Mouse (Mus musculus) midbrain, embryonic 13.5 days (tissue): ENCODE measurements around the gene Pam. TPM values are rescaled to one million over a fixed set of nuclear protein-coding genes. Genes with fewer than 3 reads are reported as not detected.

Experiments
- ATAC-seq: fragments of 200-750 bp; cut with Nextera tagmentation; 2 replicates; pipeline ENCODE4 v1.8.0; 2017; ENCODE audit warnings: mild to moderate bottlenecking, moderate TSS enrichment, moderate library complexity
- H3K27ac ChIP-seq: fragments of 300-500 bp; sonication (generic); 2 replicates; pipeline ENCODE4 v1.5.1; 2015; ENCODE audit warnings: inconsistent platforms, mild to moderate bottlenecking, moderate library complexity
- H3K27me3 ChIP-seq: fragments of 300-500 bp; sonication (generic); 2 replicates; pipeline ENCODE4 v1.6.1; 2015; ENCODE audit warnings: mild to moderate bottlenecking, inconsistent platforms
- H3K36me3 ChIP-seq: fragments of 300-500 bp; sonication (generic); 2 replicates; pipeline ENCODE4 v1.6.1; 2015; ENCODE audit warnings: mild to moderate bottlenecking, inconsistent platforms
- H3K4me1 ChIP-seq: fragments of 300-500 bp; sonication (generic); replicated peaks from 2 replicates; pipeline ENCODE4 v1.6.1; 2015; ENCODE audit warnings: inconsistent platforms
- H3K4me2 ChIP-seq: fragments of 300-500 bp; sonication (generic); replicated peaks from 2 replicates; pipeline ENCODE4 v1.6.1; 2015; ENCODE audit warnings: moderate library complexity, mild to moderate bottlenecking, inconsistent platforms
- H3K4me3 ChIP-seq: fragments of 300-500 bp; sonication (generic); replicated peaks from 2 replicates; pipeline ENCODE4 v1.5.1; 2015; ENCODE audit warnings: mild to moderate bottlenecking, inconsistent platforms
- H3K9ac ChIP-seq: fragments of 300-500 bp; sonication (generic); replicated peaks from 2 replicates; pipeline ENCODE4 v1.6.1; 2015; ENCODE audit warnings: mild to moderate bottlenecking, inconsistent platforms
- H3K9me3 ChIP-seq: fragments of 300-500 bp; sonication (generic); 2 replicates; pipeline ENCODE4 v1.6.1; 2016; ENCODE audit warnings: mild to moderate bottlenecking, inconsistent platforms
- WGBS: fragments of 180-500 bp; shearing (Covaris S2); methylation state at CpG from one replicate; pipeline ENCODE4 v1.1.7; 2015; 5-methylcytosine and 5-hydroxymethylcytosine counted together
- polyA plus RNA-seq: library from polyadenylated mRNA; unstranded; fragments of >200 nt; fragmentation: Nextera tagmentation; extraction: Ambion mirVana; gene quantifications from 2 replicates; pipeline ENCODE4 v1.2.1, GENCODE M21; 2015

The Pam gene
- polyA plus RNA-seq, 1 experiment from 2014 or later: 37.6 TPM

DNA sequence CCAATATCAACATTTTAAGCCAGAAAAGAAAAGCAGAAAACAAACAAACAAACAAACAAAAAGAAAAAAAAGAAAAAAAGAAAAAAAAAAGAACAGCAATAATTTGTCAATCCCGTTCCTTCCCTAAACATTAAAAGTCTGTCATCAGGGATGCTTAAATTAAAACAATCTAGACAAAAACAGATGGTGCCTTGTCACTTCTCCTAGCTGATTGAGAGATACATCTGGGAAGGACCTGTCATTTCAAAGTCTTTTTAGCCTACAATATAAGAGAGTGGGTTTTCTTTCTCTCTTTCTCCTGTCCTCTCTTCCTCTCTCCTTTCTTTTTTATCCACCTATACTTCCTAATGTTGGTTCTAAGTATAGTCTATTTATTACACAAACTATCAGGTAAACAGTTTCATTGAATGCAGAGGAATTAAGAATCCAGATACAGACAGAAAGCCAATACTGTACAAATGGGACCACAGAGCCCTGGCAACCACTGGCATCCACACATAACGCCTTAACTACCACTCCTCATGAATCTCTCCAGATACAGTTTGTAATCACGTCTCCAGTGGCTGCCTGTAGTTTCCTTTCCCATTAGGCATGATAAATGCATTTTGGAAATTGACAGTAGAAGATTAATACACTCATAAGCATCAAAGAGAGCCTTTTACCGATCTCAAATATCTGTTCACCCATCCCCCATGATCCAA is 151.4 kb downstream of the Pam start:
- ATAC-seq: no peak; the same call in 1 of the 2 replicates
- WGBS: 67% methylated on average over 4 of the region's 4 CpGs
- Histone ChIP-seq H3K4me1 (peaks cover 10% of the 10 kb centered on the region), H3K9ac (no peak overlapping the region), H3K4me3 (no peak overlapping the region), H3K27me3 (no peaks in the 10 kb centered on the region), H3K27ac (no peak overlapping the region), H3K36me3 (no peaks in the 10 kb centered on the region), H3K9me3 (no peaks in the 10 kb centered on the region), H3K4me2 (no peak overlapping the region)

DNA sequence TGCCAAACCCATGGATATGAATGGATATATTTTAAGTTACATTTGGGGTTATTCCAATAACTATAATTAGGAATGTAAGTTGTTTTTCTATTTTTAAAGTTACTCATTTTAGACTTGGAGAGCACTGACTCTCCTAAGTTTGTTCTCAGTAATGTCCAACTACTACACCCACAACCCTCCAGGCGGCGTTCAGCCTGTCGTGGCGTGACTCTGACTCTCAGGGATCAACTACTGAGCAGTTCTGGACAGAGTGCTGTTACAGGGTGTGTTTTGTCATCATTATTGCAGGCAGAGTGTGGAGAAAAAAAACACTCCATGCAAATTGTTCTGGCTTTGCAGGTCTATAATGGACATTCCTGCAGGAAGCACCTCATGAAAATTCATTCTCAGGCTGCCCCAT is 152.0 kb downstream of the Pam start:
- Histone ChIP-seq H3K4me1 (peaks cover 13% of the 10 kb centered on the region), H3K9me3 (no peaks in the 10 kb centered on the region), H3K9ac (no peak overlapping the region), H3K4me3 (no peak overlapping the region), H3K27me3 (no peaks in the 10 kb centered on the region), H3K27ac (no peak overlapping the region), H3K4me2 (no peak overlapping the region), H3K36me3 (no peaks in the 10 kb centered on the region)
- no peak for ATAC-seq
- WGBS: 58% methylated on average over 4 of the region's 4 CpGs

DNA sequence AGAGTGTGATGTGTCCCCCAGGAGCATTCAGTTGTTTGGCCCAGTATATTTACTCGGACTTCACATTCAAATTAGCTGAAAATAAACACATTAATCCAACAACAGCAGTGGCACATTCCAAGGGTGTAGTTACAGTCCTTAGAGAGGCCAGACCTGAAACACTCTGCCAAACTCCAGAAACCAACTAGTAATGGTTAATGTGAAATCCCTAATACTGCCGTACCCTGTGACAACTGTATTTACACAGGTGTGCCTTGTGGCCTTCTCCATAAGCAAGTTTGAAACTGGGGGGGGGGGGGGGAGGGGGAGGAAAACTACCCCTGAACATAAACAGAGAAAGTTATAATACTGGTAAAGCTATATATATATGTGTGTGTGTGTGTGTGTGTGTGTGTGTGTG is 152.5 kb downstream of the Pam start:
- H3K27ac ChIP-seq: no peak overlapping the region
- no peak overlapping the region for H3K4me3 ChIP-seq
- no peaks in the 10 kb centered on the region for H3K27me3 ChIP-seq
- H3K9ac ChIP-seq: no peak overlapping the region
- peaks cover 17% of the 10 kb centered on the region for H3K4me1 ChIP-seq
- H3K9me3 ChIP-seq: no peaks in the 10 kb centered on the region
- H3K4me2 ChIP-seq: no peak overlapping the region
- ATAC-seq: no peak
- 86% methylated on average over 2 of the region's 2 CpGs for WGBS
- no peaks in the 10 kb centered on the region for H3K36me3 ChIP-seq

DNA sequence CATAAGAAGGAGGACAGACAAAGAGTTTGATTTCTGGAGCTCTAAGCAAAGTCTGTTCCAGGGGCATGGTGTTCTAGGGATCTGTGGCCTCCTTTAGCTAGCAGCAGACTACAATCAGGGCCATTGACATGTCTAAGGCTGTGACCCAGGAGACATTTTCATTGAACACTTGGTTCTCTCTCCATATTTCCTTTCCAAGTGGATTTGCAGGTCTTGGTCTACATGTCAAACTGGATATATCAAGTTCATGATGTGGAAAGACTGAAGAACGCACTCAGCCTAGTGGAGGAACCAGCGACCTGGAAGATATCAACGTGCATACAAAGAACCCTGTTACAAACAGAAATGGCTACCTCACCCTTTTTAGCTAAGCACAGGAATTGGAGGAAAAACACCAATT is 156.9 kb downstream of the Pam start:
- no peak overlapping the region for H3K9ac ChIP-seq
- ATAC-seq: 0 out of 2 replicates have a peak, but pooled peaks have one; percentile 10
- 85% methylated on average over 3 of the region's 3 CpGs for WGBS
- H3K4me3 ChIP-seq: no peak overlapping the region
- H3K27me3 ChIP-seq: no peaks in the 10 kb centered on the region
- no peaks in the 10 kb centered on the region for H3K9me3 ChIP-seq
- H3K4me1 ChIP-seq: peaks cover 15% of the 10 kb centered on the region
- no peak overlapping the region for H3K4me2 ChIP-seq
- H3K36me3 ChIP-seq: no peaks in the 10 kb centered on the region
- H3K27ac ChIP-seq: no peak overlapping the region

DNA sequence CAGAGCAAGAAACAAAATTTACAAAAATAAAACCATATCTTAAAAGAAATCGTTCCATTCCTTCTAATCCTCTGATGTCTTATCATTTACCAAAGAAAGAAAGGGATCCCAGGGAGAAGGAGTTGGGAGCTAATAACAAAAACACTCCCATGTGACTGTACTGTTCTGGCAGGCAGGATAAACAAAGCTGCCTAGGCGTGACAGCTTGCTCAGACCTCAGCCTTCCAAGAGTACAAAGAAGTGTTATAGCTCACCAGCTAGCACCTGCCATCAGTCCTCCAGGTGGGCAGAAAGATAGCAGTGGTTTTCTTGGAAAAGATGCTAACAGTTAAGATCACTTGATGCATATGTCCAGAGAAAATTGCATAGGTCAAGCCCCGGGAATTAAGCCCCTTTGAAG is 157.4 kb downstream of the Pam start:
- Histone ChIP-seq H3K27me3 (no peaks in the 10 kb centered on the region), H3K36me3 (no peaks in the 10 kb centered on the region), H3K4me3 (no peak overlapping the region), H3K9me3 (no peaks in the 10 kb centered on the region), H3K4me1 (peaks cover 12% of the 10 kb centered on the region), H3K4me2 (no peak overlapping the region), H3K27ac (no peak overlapping the region; the same call in 1 of the 2 replicates), H3K9ac (no peak overlapping the region)
- ATAC-seq: 0 out of 2 replicates have a peak, but pooled peaks have one; percentile 55
- WGBS: 38% methylated on average over 3 of the region's 3 CpGs

DNA sequence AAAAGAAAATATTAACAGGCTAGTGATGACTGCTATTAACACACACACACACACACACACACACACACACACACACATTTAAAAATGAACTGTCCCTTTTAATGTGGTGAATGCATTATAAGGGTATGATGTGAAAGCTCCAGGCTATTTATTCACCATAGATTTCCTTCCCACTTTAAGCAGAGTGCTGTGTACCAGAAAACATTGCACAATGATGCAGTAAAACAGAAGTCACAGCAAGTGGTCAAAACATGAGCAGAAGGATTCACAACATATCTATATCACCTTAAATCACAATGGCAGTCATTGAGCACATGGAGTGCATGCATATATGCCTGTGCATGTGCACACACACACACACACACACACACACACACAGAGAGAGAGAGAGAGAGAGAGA is 160.5 kb downstream of the Pam start:
- no peak for ATAC-seq
- H3K9ac ChIP-seq: no peak overlapping the region
- no peak overlapping the region for H3K4me3 ChIP-seq
- no peaks in the 10 kb centered on the region for H3K9me3 ChIP-seq
- peaks cover 23% of the 10 kb centered on the region for H3K4me1 ChIP-seq
- no peak overlapping the region for H3K27ac ChIP-seq
- H3K27me3 ChIP-seq: no peaks in the 10 kb centered on the region
- no peak overlapping the region for H3K4me2 ChIP-seq
- H3K36me3 ChIP-seq: no peaks in the 10 kb centered on the region

DNA sequence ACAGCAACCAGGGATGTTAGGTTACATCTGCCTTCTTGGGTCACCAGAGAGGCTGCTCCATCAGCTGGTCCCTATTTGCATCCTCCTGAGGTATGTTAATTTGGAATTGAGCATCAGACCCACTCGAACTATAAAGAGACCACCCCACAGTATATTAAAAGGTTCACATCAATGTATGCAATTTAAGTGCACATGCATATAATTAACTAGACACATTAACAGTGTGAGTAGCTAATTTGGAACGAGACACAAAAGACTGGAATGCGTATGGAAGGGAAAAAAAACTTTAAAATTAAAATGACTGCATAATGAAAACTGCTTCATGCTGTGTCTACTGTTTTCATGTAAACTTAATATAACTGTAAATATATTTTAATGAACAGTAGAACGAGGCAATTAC is 164.2 kb downstream of the Pam start:
- no peak overlapping the region for H3K4me2 ChIP-seq
- peak; percentile 34; the same call in 1 of the 2 replicates for ATAC-seq
- 57% methylated on average over 4 of the region's 4 CpGs for WGBS
- H3K4me3 ChIP-seq: no peak overlapping the region
- H3K9ac ChIP-seq: no peak overlapping the region
- H3K4me1 ChIP-seq: peaks cover 25% of the 10 kb centered on the region
- H3K36me3 ChIP-seq: no peaks in the 10 kb centered on the region
- no peaks in the 10 kb centered on the region for H3K27me3 ChIP-seq
- H3K27ac ChIP-seq: no peak overlapping the region
- no peaks in the 10 kb centered on the region for H3K9me3 ChIP-seq

DNA sequence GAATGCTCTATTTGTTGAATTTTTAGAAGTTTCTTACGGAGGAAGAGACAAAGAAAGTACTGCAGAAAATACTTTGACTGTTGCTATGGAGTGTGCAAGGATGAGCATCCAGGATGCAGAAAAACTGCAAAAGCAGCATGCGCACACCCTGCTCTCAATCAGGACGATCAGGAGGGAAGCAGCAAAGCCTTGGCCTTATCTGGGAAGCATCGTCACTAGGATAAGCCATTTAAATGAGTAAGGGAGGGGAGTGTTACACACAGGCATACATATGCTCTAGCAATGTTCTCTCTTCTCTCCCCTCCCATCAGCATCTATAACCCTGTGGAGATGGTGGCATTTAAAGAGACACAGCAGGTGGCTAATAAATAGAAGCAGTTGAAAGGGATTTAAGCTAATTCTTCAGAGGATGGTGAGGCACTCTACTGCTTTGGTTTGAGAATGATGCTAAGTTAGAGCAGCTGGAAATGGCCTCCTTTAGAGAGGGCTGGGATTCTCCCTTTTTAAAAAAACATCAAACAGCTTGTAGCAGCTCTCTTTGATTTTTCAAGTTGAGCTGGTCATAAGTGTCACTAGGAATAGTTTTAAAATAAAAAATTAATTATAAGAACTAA is 165.9 kb downstream of the Pam start:
- peak overlapping the region; percentile 24 for H3K4me2 ChIP-seq
- peaks cover 24% of the 10 kb centered on the region for H3K4me1 ChIP-seq
- 11% methylated on average over 4 of the region's 4 CpGs for WGBS
- H3K9me3 ChIP-seq: no peaks in the 10 kb centered on the region
- H3K4me3 ChIP-seq: no peak overlapping the region
- no peaks in the 10 kb centered on the region for H3K36me3 ChIP-seq
- no peaks in the 10 kb centered on the region for H3K27me3 ChIP-seq
- H3K27ac ChIP-seq: peak overlapping the region; percentile 66
- no peak overlapping the region for H3K9ac ChIP-seq
- ATAC-seq: peak; percentile 93

DNA sequence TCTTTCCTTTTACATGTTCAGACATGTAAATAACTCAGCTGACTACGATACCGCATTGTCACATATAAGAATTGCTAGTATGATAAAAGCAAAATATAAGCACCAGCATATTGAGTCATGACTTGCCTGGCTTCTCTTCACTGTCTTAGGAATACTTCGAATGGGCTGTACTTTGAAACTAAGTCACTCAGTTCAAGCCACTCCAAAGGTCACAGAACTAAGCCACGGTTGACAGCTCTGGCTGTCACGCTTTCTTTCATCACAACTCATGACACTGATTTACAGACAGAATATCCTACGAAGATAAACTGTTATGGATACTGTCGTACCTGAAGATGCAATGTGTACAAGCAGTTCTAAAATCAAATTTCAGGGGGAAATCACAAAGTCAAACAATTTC is 168.7 kb downstream of the Pam start:
- Histone ChIP-seq H3K36me3 (no peaks in the 10 kb centered on the region), H3K27me3 (no peaks in the 10 kb centered on the region), H3K4me3 (no peak overlapping the region), H3K9ac (no peak overlapping the region), H3K27ac (no peak overlapping the region), H3K4me1 (peaks cover 23% of the 10 kb centered on the region), H3K4me2 (no peak overlapping the region), H3K9me3 (no peaks in the 10 kb centered on the region)
- WGBS: 83% methylated on average over 7 of the region's 7 CpGs
- no peak for ATAC-seq

DNA sequence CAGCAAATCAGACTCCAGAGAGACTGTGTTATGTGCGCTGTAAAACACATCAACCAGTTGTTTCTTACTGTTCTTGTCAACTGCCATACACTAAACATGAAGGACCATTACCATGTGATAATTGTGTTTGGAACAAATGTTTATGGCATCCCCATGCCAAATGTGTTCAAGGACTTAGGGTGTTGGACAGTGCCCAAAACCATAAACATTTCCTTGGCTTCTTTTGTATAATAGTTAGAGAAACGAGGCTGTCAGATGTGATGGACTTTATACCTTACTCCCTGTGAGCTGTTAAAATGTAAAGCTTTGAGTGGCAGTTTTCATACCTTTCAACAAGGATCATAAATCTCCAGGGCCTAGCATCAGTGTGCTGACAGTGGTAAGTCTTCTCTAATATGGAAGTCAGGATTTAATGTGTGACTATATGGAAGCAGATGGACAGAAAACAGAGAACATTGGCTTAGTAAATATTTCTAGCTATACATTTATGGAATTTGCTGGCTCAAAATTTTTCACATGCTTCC is 169.4 kb downstream of the Pam start:
- no peak overlapping the region for H3K9ac ChIP-seq
- no peaks in the 10 kb centered on the region for H3K9me3 ChIP-seq
- H3K4me2 ChIP-seq: no peak overlapping the region
- no peaks in the 10 kb centered on the region for H3K36me3 ChIP-seq
- ATAC-seq: no peak
- H3K4me3 ChIP-seq: no peak overlapping the region
- no peaks in the 10 kb centered on the region for H3K27me3 ChIP-seq
- peaks cover 18% of the 10 kb centered on the region for H3K4me1 ChIP-seq
- H3K27ac ChIP-seq: no peak overlapping the region
- 85% methylated on average over 2 of the region's 2 CpGs for WGBS

DNA sequence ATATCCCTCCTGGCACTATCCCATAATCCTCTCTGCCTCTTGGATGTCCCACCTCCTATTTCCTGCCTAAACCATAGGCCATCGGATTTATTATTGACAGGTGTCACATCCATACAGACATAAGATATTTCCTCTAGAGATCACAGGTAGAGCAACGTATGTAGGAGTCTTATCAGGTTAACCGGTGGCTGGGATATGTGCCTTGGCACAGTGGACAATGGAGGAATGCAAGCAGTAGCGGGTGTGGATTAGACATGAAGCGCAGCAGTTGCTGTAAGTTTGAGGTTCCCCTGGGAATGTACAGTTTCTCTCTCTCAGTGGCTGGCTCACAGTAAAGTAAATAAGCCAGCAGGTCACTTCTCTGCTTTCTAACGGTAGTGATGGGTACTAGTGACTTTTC is 173.1 kb downstream of the Pam start:
- Histone ChIP-seq H3K27me3 (no peaks in the 10 kb centered on the region), H3K36me3 (no peaks in the 10 kb centered on the region), H3K4me3 (no peak overlapping the region), H3K9ac (no peak overlapping the region), H3K4me2 (no peak overlapping the region), H3K9me3 (no peaks in the 10 kb centered on the region), H3K4me1 (peaks cover 3% of the 10 kb centered on the region; the same call in 1 of the 2 replicates), H3K27ac (no peak overlapping the region)
- peak; percentile 50; the same call in 1 of the 2 replicates for ATAC-seq
- 95% methylated on average over 6 of the region's 6 CpGs for WGBS

DNA sequence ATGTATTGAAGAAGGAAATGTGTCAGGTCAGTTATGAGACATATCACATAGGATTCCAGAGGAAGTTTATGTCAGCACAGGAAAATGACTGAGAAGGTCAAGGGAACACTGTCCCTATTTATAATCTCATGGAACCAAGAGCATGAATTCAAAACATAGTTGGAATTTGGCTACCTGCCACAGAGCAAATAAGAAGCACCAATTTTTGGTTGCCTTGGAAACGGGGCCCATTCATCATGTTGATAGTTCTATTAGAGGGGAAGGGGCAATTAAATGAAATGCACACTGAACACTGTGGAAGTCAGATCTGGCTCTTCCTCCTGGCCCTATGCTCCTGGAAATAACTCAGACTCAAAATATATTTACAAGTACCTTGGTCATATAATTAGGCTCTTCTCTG is 173.6 kb downstream of the Pam start:
- no peak overlapping the region for H3K4me3 ChIP-seq
- peak; percentile 27; the same call in 1 of the 2 replicates for ATAC-seq
- H3K4me1 ChIP-seq: peaks cover 3% of the 10 kb centered on the region; the same call in 1 of the 2 replicates
- H3K9ac ChIP-seq: no peak overlapping the region
- no peak overlapping the region for H3K27ac ChIP-seq
- H3K36me3 ChIP-seq: no peaks in the 10 kb centered on the region
- H3K9me3 ChIP-seq: no peaks in the 10 kb centered on the region
- 88% methylated on average over 1 of the region's 1 CpGs for whole genome bisulfite sequencing
- H3K4me2 ChIP-seq: no peak overlapping the region
- H3K27me3 ChIP-seq: no peaks in the 10 kb centered on the region
